Mouse (Mus musculus): Measurements from ENCODE around the gene Gprin3. TPM values are rescaled to one million over a fixed set of nuclear protein-coding genes. Genes with fewer than 3 reads are reported as not detected.

Gene Gprin3
- polyA plus RNA-seq (2012; rRNA removed): 0.22 and 0.28 TPM in 2 replicates

GRCm38 (mm10) chr6:59425824-59426533 is at the start of gene Gprin3:
Gene Gprin3, minus strand, starts transcription at chr6:59426294.
- DNase-seq (ENCODE audit: low spot score): peak; percentile 76

GRCm38 (mm10) chr6:59458861-59459260 is 32.8 kb upstream of the Gprin3 start:
- DNase-seq (ENCODE audit: low spot score): no peak

GRCm38 (mm10) chr6:59456116-59456515 is 30.0 kb upstream of the Gprin3 start:
- no peak for DNase-seq (ENCODE audit: low spot score)

- DNase-seq (ENCODE audit: low spot score): no peak
These were observed 25.3 kb upstream of the Gprin3 start for GRCm38 (mm10) chr6:59451348-59451747.

- DNase-seq (ENCODE audit: low spot score): no peak
These were observed 19.0 kb upstream of the Gprin3 start for GRCm38 (mm10) chr6:59445101-59445503.

GRCm38 (mm10) chr6:59435906-59436305 is 9.8 kb upstream of the Gprin3 start:
- no peak for DNase-seq (ENCODE audit: low spot score)

GRCm38 (mm10) chr6:59433116-59433515 is 7.0 kb upstream of the Gprin3 start:
- DNase-seq (ENCODE audit: low spot score): no peak

GRCm38 (mm10) chr6:59426534-59426885 is 416 bp upstream of the Gprin3 start:
- DNase-seq (ENCODE audit: low spot score): no peak

- no peak for DNase-seq (ENCODE audit: low spot score)
These were observed 988 bp downstream of the Gprin3 start for GRCm38 (mm10) chr6:59424871-59425740.

- no peak for DNase-seq (ENCODE audit: low spot score)
These were observed 2.3 kb downstream of the Gprin3 start for GRCm38 (mm10) chr6:59423836-59424235.

- DNase-seq (ENCODE audit: low spot score): no peak
These were observed 6.8 kb downstream of the Gprin3 start for GRCm38 (mm10) chr6:59419264-59419663.

GRCm38 (mm10) chr6:59418659-59419058 is 7.4 kb downstream of the Gprin3 start:
- DNase-seq (ENCODE audit: low spot score): no peak

- DNase-seq (ENCODE audit: low spot score): no peak
These were observed 11.3 kb downstream of the Gprin3 start for GRCm38 (mm10) chr6:59414816-59415215.

- no peak for DNase-seq (ENCODE audit: low spot score)
These were observed 13.4 kb downstream of the Gprin3 start for GRCm38 (mm10) chr6:59412417-59413346.

- no peak for DNase-seq (ENCODE audit: low spot score)
These were observed 16.9 kb downstream of the Gprin3 start for GRCm38 (mm10) chr6:59409001-59409700.

- no peak for DNase-seq (ENCODE audit: low spot score)
These were observed 18.6 kb downstream of the Gprin3 start for GRCm38 (mm10) chr6:59407482-59407997.

- no peak for DNase-seq (ENCODE audit: low spot score)
These were observed 35.9 kb downstream of the Gprin3 start for GRCm38 (mm10) chr6:59390208-59390607.

- no peak for DNase-seq (ENCODE audit: low spot score)
These were observed 60.8 kb downstream of the Gprin3 start for GRCm38 (mm10) chr6:59365300-59365699.

- no peak for DNase-seq (ENCODE audit: low spot score)
These were observed 62.8 kb downstream of the Gprin3 start for GRCm38 (mm10) chr6:59363282-59363681.

GRCm38 (mm10) chr6:59354943-59355342 is 71.2 kb downstream of the Gprin3 start:
- no peak for DNase-seq (ENCODE audit: low spot score)

Data from urinary bladder, adult 2 months (tissue).